Mouse (Mus musculus): ENCODE results near the gene Nsun5. TPM values are rescaled to one million over a fixed set of nuclear protein-coding genes. Genes with fewer than 3 reads are reported as not detected.
"Not testable (repeated sequence)": the region's sequence is repeated elsewhere in the genome, so short reads cannot be mapped to it uniquely, and the experiment has no call there.

Gene Nsun5
- polyA plus RNA-seq, 1 experiment from 2014 or later: 35.3 TPM

DNA sequence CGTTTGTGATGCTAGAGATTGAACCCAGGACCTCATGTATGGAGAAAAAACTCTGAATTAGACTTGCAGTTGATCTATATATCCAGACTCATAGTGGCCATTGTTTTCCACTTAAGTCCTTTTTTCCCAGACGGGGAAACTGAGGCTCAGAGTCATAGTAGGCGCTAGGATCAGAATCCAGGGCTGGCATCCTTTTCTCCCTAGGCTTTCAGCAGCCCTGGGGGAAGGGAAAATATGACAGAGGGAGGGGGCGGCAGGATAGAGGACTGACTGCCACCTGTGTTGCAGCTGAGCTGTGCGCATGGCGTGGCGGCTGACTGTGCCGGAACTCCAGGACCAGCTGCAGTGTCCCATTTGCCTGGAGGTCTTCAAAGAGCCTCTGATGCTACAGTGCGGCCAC lies 16.8 kb upstream of the Nsun5 start, which contains the start of gene Trim50:
Trim50 (plus strand) TSS at position 301 of the 400 bp plus-strand sequence.
- no peak within 1 kb of the TSS for H3K27ac ChIP-seq (replicated peaks)
- no peaks in the 10 kb centered on the region for H3K4me1 ChIP-seq
- 64% methylated on average over 9 of the region's 9 CpGs for WGBS
- no peak within 1 kb of the TSS for H3K9ac ChIP-seq (replicated peaks)
- no peaks in the 10 kb centered on the region for H3K36me3 ChIP-seq
- peaks cover 10% of the 10 kb centered on the region for H3K27me3 ChIP-seq
- no peak for ATAC-seq (ENCODE audit: low FRiP score, low read depth)
- no peak within 1 kb of the TSS for H3K4me3 ChIP-seq
- peaks cover 3% of the 10 kb centered on the region for H3K9me3 ChIP-seq
- no peak within 1 kb of the TSS for H3K4me2 ChIP-seq (replicated peaks)

DNA sequence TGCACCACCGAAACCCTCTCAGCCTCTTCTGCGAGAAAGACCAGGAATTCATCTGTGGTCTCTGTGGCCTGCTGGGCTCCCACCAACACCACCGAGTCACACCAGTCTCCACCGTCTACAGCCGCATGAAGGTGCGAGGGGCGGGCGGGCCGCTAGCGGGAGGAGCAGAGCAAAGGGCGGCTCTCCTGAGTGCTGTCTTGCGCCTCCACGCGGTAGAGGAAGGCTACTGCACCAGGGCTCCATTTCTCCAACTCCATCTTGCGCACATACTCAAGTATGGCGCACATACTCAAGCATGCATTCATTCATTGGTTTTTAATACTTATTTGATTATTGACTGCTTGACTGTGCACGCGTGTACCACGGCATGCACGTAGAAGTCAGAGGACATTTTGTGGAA lies 16.2 kb upstream of the Nsun5 start:
- no peaks in the 10 kb centered on the region for H3K4me1 ChIP-seq
- peaks cover 3% of the 10 kb centered on the region for H3K9me3 ChIP-seq
- H3K27ac ChIP-seq (replicated peaks): no peak overlapping the region
- peaks cover 10% of the 10 kb centered on the region for H3K27me3 ChIP-seq
- no peaks in the 10 kb centered on the region for H3K36me3 ChIP-seq
- ATAC-seq (ENCODE audit: low FRiP score, low read depth): no peak
- no peak overlapping the region for H3K4me2 ChIP-seq (replicated peaks)
- H3K4me3 ChIP-seq: no peak overlapping the region
- no peak overlapping the region for H3K9ac ChIP-seq (replicated peaks)
- WGBS: 17% methylated on average over 20 of the region's 20 CpGs

DNA sequence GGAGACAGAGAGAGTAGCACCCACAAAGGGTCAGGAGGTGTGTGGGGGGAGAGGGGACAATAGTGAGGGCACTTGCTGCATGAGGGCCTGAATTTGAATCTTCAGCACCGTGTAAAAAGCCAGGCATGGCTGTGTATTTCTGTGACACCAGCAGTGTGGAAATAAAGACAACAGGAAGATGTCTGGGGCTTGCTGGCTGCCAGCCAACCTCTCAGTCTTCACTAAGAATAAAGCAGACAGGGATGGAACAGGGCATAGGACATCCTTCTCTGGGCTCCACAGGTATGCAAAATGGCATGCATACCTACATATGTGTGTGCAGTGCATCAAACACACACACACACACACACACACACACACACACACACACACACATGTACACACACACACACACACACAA lies 13.7 kb upstream of the Nsun5 start:
- no peaks in the 10 kb centered on the region for H3K36me3 ChIP-seq
- ATAC-seq (ENCODE audit: low FRiP score, low read depth): no peak
- H3K4me3 ChIP-seq: no peak overlapping the region
- H3K27me3 ChIP-seq: peaks cover 10% of the 10 kb centered on the region
- H3K4me1 ChIP-seq: no peaks in the 10 kb centered on the region
- H3K4me2 ChIP-seq (replicated peaks): no peak overlapping the region
- H3K27ac ChIP-seq (replicated peaks): no peak overlapping the region
- H3K9ac ChIP-seq (replicated peaks): no peak overlapping the region
- H3K9me3 ChIP-seq: peaks cover 3% of the 10 kb centered on the region
- WGBS: 73% methylated on average over 1 of the region's 1 CpGs

DNA sequence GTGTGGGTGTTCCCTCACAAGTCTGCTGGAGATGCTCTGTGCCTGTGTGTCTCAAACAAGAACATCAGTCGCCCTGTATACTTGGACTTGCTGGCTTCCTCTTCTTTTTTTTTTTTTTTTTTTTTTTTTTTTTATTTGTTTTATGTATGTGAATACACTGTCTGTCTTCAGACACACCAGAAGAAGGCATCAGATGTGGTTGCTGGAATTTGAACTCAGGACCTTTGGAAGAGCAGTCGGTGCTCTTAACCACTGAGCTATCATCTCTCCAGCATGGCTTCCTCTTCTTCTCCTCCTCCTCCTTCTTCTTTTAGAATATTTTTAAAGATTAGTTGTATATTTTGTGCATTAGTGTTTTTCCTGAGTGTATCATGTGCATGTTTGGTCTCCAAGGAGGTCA lies 12.2 kb upstream of the Nsun5 start:
- no peak overlapping the region for H3K4me3 ChIP-seq
- H3K27ac ChIP-seq (replicated peaks): no peak overlapping the region
- no peak overlapping the region for H3K9ac ChIP-seq (replicated peaks)
- peaks cover 10% of the 10 kb centered on the region for H3K27me3 ChIP-seq
- ATAC-seq (ENCODE audit: low FRiP score, low read depth): 0 out of 2 replicates have a peak, but pooled peaks have one; percentile 62
- 86% methylated on average over 2 of the region's 2 CpGs for WGBS
- no peaks in the 10 kb centered on the region for H3K36me3 ChIP-seq
- peaks cover 3% of the 10 kb centered on the region for H3K9me3 ChIP-seq
- H3K4me2 ChIP-seq (replicated peaks): no peak overlapping the region
- H3K4me1 ChIP-seq: no peaks in the 10 kb centered on the region

DNA sequence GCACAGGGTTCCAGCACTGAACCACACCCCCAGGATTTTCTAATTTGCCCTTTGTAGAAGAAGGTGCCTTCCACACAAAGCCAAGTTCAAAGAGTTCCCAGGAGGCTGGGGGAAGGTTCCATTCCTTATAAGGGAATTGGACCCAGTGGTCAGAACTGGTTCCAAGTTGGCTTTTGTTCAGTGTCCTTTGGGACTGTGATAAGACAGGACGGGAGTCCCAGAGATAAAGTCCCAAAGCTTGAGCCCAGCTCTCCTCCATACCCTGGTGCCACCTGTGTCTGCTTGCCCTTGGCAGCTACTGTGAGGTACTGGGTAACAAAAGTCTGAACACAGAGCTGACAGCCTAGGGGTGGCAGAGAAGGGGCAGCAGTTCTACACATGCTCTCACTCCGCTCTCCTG lies 10.0 kb upstream of the Nsun5 start:
- Histone ChIP-seq H3K9ac (replicated peaks) (no peak overlapping the region), H3K36me3 (no peaks in the 10 kb centered on the region), H3K9me3 (peaks cover 3% of the 10 kb centered on the region), H3K27ac (replicated peaks) (no peak overlapping the region), H3K27me3 (no peaks in the 10 kb centered on the region; the same call in 1 of the 2 replicates), H3K4me3 (no peak overlapping the region), H3K4me1 (no peaks in the 10 kb centered on the region), H3K4me2 (replicated peaks) (no peak overlapping the region)
- ATAC-seq (ENCODE audit: low FRiP score, low read depth): no peak
- whole genome bisulfite sequencing: 93% methylated on average over 2 of the region's 2 CpGs

DNA sequence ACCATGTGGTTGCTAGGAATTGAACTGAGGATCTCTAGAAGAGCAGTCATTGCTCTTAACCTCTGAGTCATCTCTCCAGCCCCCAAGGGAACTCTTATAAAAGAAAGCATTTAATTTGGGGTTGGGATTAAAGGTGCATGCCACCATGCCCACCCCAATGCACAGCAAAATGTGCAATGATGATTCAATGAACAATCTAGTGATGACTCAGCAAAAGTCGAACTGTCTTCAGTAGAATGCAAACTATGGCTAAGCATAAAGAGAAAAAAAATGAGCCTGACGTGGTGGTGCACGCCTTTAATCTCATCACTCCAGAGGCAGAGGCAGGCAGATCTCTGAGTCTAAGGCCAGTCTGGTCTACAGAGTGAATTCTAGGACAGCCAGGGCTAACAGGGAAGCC lies 7.2 kb upstream of the Nsun5 start:
- peaks cover 4% of the 10 kb centered on the region; the same call in 1 of the 2 replicates for H3K27me3 ChIP-seq
- no peak overlapping the region for H3K4me3 ChIP-seq
- H3K9me3 ChIP-seq: peaks cover 2% of the 10 kb centered on the region
- H3K9ac ChIP-seq (replicated peaks): no peak overlapping the region
- 85% methylated on average over 3 of the region's 3 CpGs for WGBS
- no peak for ATAC-seq (ENCODE audit: low FRiP score, low read depth)
- H3K4me1 ChIP-seq: no peaks in the 10 kb centered on the region
- H3K27ac ChIP-seq (replicated peaks): no peak overlapping the region
- no peak overlapping the region for H3K4me2 ChIP-seq (replicated peaks)
- H3K36me3 ChIP-seq: no peaks in the 10 kb centered on the region

DNA sequence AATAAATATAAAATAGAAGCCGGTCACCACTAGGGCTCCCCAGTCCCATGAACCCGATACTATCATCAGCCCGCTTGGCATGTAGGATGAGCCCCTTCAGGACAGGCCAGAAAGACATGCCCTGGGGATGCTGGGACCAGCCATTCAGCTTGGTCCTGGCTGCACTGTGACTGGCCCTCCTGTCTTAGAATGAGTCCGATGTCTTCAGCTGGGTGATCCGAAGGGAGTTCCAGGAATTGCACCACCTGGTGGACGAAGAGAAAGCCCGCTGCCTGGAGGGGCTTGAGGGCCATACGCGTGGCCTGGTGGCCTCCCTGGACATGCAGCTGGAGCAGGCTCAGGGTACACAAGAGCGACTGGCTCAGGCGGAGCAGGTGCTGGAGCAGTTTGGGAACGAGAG lies 6.2 kb upstream of the Nsun5 start:
- Histone ChIP-seq H3K9me3 (no peaks in the 10 kb centered on the region), H3K9ac (replicated peaks) (no peak overlapping the region), H3K4me3 (no peak overlapping the region), H3K4me2 (replicated peaks) (no peak overlapping the region), H3K4me1 (no peaks in the 10 kb centered on the region), H3K27me3 (peaks cover 4% of the 10 kb centered on the region; the same call in 1 of the 2 replicates), H3K36me3 (no peaks in the 10 kb centered on the region), H3K27ac (replicated peaks) (no peak overlapping the region)
- 27% methylated on average over 12 of the region's 12 CpGs for WGBS
- no peak for ATAC-seq (ENCODE audit: low FRiP score, low read depth)

DNA sequence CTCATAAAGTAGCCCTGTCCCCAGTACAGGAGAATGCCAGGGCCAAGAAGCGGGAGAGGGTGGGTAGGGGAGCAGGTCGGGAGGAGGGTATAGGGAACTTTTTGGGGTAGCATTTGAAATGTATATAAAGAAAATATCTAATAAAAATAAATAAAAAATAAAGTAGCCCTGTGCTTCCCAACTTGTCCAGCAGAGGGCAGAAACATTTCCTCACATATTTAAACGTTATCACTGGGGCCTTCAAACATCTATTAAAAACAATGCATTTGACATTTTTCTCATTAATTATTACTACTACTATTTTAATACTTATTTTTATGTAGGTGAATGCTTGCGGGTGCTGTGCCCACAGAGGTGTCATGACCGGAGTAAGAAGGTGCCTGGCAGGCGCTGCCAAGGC lies 1.9 kb upstream of the Nsun5 start:
- no peak for ATAC-seq (ENCODE audit: low FRiP score, low read depth)
- 58% methylated on average over 6 of the region's 6 CpGs for WGBS

DNA sequence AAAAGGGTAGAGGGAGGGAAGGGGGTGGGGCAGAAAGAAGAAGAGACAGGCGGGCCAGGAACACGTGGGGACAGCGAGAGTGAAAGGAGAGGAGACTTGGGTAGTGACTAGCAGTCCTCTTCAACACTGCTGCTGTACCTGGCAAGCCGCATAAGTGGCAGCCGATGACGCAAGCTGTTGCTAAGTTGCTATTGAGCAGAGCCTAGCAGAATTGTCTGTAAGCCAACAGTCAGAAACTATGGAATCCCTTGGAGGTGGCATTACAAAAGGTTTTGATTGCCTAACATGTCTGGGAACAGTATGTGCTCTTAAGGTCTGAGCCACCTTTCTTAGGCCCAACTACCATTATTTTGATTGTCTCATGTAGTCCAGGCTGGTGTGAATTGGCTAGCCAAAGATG lies 1.4 kb upstream of the Nsun5 start:
- Histone ChIP-seq H3K27ac (replicated peaks) (no peak overlapping the region), H3K4me3 (no peak overlapping the region), H3K9ac (replicated peaks) (no peak overlapping the region), H3K27me3 (peaks cover 4% of the 10 kb centered on the region; the same call in 1 of the 2 replicates), H3K36me3 (peaks cover 20% of the 10 kb centered on the region), H3K9me3 (no peaks in the 10 kb centered on the region), H3K4me2 (replicated peaks) (no peak overlapping the region), H3K4me1 (peaks cover 18% of the 10 kb centered on the region)
- WGBS: 86% methylated on average over 6 of the region's 6 CpGs
- ATAC-seq (ENCODE audit: low FRiP score, low read depth): no peak

More for the DNA sequence above, 1.9 kb upstream of the Nsun5 start:
- H3K27me3 ChIP-seq: peaks cover 4% of the 10 kb centered on the region; the same call in 1 of the 2 replicates
- H3K9me3 ChIP-seq: no peaks in the 10 kb centered on the region
- no peak overlapping the region for H3K27ac ChIP-seq (replicated peaks)
- no peak overlapping the region for H3K4me3 ChIP-seq
- peaks cover 18% of the 10 kb centered on the region for H3K4me1 ChIP-seq
- peaks cover 17% of the 10 kb centered on the region for H3K36me3 ChIP-seq
- no peak overlapping the region for H3K4me2 ChIP-seq (replicated peaks)
- H3K9ac ChIP-seq (replicated peaks): no peak overlapping the region

DNA sequence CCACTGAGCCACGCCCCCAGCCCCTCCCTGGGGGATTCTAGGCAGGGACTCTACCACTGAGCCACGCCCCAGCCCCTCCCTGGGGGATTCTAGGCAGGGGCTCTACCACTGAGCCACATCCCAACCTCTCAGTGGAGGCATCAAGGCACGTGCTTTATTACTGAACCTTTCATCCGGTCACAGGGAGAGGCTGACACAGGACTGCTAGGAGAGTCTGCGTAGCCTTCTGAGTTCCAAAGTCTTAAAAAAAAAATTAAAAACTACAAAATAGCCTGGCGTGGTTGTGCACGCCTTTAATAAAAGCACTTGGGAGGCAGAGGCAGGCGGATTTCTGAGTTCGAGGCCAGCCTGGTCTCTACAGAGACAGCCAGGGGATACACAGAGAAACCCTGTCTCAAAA lies 557 bp upstream of the Nsun5 start:
- H3K27me3 ChIP-seq; H3K27ac ChIP-seq (replicated peaks): not testable (repeated sequence)

DNA sequence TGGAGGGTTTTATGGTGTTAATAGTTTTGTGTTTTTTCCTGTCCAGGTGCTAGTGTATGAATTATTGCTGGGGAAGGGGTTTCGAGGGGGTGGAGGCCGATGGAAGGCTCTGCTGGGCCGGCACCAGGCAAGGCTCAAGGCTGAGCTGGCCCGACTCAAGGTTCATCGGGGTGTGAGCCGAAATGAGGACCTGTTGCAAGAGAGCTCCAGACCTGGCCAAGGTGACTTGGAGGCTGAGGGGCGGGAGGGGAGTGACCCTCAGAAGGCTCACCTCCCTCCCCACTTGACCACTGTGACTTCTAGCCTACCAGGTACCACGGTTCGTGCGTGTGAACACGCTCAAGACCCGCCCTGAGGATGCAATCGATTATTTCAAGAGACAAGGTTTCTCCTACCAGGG lies 1.4 kb downstream of the Nsun5 start:
- H3K27me3 ChIP-seq: 0 out of 2 replicates have a peak, but pooled peaks cover 4% of the 10 kb centered on the region
- peak overlapping the region; percentile 94; the same call in 1 of the 2 replicates for H3K4me2 ChIP-seq (replicated peaks)
- peaks cover 49% of the 10 kb centered on the region for H3K36me3 ChIP-seq
- no peak for ATAC-seq (ENCODE audit: low FRiP score, low read depth)
- no peaks in the 10 kb centered on the region for H3K9me3 ChIP-seq
- H3K9ac ChIP-seq (replicated peaks): no peak overlapping the region
- peaks cover 18% of the 10 kb centered on the region for H3K4me1 ChIP-seq
- no peak overlapping the region for H3K27ac ChIP-seq (replicated peaks)
- 96% methylated on average over 13 of the region's 13 CpGs for WGBS
- H3K4me3 ChIP-seq: no peak overlapping the region

More for the DNA sequence above, 557 bp upstream of the Nsun5 start:
- ATAC-seq (ENCODE audit: low FRiP score, low read depth); H3K9me3 ChIP-seq: not testable (repeated sequence)
- H3K4me3 ChIP-seq: peak overlapping the region; percentile 95
- 58% methylated on average over 9 of the region's 9 CpGs for WGBS
- peaks cover 29% of the 10 kb centered on the region for H3K36me3 ChIP-seq
- H3K4me2 ChIP-seq (replicated peaks): peak overlapping the region; percentile 94
- peak overlapping the region; percentile 90; the same call in 1 of the 2 replicates for H3K9ac ChIP-seq (replicated peaks)
- peaks cover 18% of the 10 kb centered on the region for H3K4me1 ChIP-seq

DNA sequence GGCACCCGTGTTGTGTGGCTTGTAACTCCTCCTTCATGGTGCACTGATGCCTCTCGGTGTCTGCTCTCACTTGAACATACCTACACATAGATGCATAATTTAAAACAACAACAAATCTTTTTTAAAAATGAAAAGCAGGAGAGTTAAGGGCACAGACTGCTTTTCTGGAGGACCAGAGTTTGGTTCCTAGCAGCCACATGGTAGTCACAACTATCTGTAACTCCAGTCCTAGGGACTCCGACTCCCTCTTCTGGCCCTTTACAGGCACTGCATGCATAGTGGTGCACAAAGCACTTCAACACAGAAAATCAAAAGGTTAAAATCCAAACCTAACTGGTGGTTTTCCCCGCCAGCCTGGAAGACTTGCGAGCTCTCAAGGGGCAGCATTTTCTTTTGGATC lies 3.8 kb downstream of the Nsun5 start:
- peaks cover 73% of the 10 kb centered on the region for H3K36me3 ChIP-seq
- H3K4me3 ChIP-seq: no peak overlapping the region
- H3K27me3 ChIP-seq: no peaks in the 10 kb centered on the region
- H3K4me1 ChIP-seq: peaks cover 18% of the 10 kb centered on the region
- no peak overlapping the region for H3K9ac ChIP-seq (replicated peaks)
- H3K27ac ChIP-seq (replicated peaks): no peak overlapping the region
- 97% methylated on average over 5 of the region's 5 CpGs for WGBS
- no peak overlapping the region for H3K4me2 ChIP-seq (replicated peaks)
- ATAC-seq (ENCODE audit: low FRiP score, low read depth): no peak
- H3K9me3 ChIP-seq: no peaks in the 10 kb centered on the region

DNA sequence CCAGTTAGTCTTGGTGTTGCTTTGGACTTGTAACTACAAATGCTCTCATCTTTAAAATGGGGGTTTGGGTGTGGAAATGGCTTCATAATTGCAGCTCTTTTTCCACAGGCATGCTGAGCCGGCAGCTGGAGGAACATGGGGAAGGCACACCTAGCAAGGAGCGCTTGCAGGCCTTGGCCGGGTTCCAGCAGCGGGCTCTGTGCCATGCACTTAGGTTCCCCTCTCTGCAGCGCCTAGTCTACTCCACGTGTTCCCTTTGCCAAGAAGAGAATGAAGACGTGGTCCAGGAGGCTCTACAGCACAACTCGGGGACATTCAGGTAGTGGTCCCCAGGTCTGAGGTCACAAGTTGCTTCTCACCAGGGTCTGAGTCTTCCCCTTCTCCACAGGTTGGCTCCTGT lies 5.4 kb downstream of the Nsun5 start:
- 86% methylated on average over 8 of the region's 8 CpGs for WGBS

More for the DNA sequence above, 5.4 kb downstream of the Nsun5 start:
- Histone ChIP-seq H3K4me1 (peaks cover 11% of the 10 kb centered on the region), H3K4me3 (no peak overlapping the region), H3K9me3 (no peaks in the 10 kb centered on the region), H3K27ac (replicated peaks) (no peak overlapping the region), H3K9ac (replicated peaks) (no peak overlapping the region), H3K36me3 (peaks cover 88% of the 10 kb centered on the region), H3K27me3 (no peaks in the 10 kb centered on the region), H3K4me2 (replicated peaks) (no peak overlapping the region)
- no peak for ATAC-seq (ENCODE audit: low FRiP score, low read depth)

All from midbrain, embryonic 12.5 days (tissue).